Mouse (Mus musculus) small intestine, adult 2 months (tissue): ENCODE results near the gene Alyref. TPM values are rescaled to one million over a fixed set of nuclear protein-coding genes. Genes with fewer than 3 reads are reported as not detected.

Experiments
- H3K27ac ChIP-seq: fragments of 200-500 bp; 2 replicates; pipeline ENCODE4 v1.5.1; 2012; ENCODE audit warnings: low read depth, low read length, control low read depth, inconsistent platforms; ENCODE audit not compliant: insufficient read depth
- H3K27me3 ChIP-seq: fragments of 200-500 bp; 2 replicates; pipeline ENCODE4 v1.6.1; 2012; ENCODE audit warnings: mild to moderate bottlenecking, moderate library complexity, low read length, inconsistent platforms; ENCODE audit not compliant: control insufficient read depth, insufficient read depth
- H3K36me3 ChIP-seq: fragments of 200-500 bp; 2 replicates; pipeline ENCODE4 v1.6.1; 2012; ENCODE audit warnings: mild to moderate bottlenecking, low read length, control low read depth, inconsistent platforms; ENCODE audit not compliant: control insufficient read depth, insufficient read depth
- H3K4me1 ChIP-seq: fragments of 200-500 bp; 2 replicates; pipeline ENCODE4 v1.6.1; 2012; ENCODE audit warnings: low read length, inconsistent platforms, mixed read lengths; ENCODE audit not compliant: control insufficient read depth, insufficient read depth, insufficient read length
- H3K4me3 ChIP-seq: fragments of 200-500 bp; 2 replicates; pipeline ENCODE4 v1.5.1; 2012; ENCODE audit warnings: low read depth, mild to moderate bottlenecking, control low read depth, inconsistent platforms, low read length, moderate library complexity
- CTCF ChIP-seq: fragments of 200-500 bp; IDR thresholded peaks from 2 replicates; pipeline ENCODE4 v1.5.1; 2012; ENCODE audit warnings: low read depth, mild to moderate bottlenecking, control low read depth, inconsistent platforms, low read length, moderate library complexity, mixed read lengths; ENCODE audit not compliant: insufficient replicate concordance, insufficient read length; ENCODE audit errors: extremely low read depth
- POLR2A ChIP-seq: fragments of 200-500 bp; IDR thresholded peaks from 2 replicates; pipeline ENCODE4 v1.6.1; 2012; ENCODE audit warnings: low read depth, mild to moderate bottlenecking, control low read depth, inconsistent platforms, low read length, moderate library complexity
- WGBS: fragments of 180-500 bp; shearing (Covaris S2); methylation state at CpG from one replicate; pipeline ENCODE4 v1.1.7; 2018; 5-methylcytosine and 5-hydroxymethylcytosine counted together
- polyA plus RNA-seq: library from polyadenylated mRNA; depleted of rRNA; stranded (reverse); fragments of >200 nt; gene quantifications from 2 replicates; pipeline ENCODE4 v1.2.3, GENCODE M21; 2012

The Alyref gene
- polyA plus RNA-seq, 1 experiment: 24.0 TPM

DNA sequence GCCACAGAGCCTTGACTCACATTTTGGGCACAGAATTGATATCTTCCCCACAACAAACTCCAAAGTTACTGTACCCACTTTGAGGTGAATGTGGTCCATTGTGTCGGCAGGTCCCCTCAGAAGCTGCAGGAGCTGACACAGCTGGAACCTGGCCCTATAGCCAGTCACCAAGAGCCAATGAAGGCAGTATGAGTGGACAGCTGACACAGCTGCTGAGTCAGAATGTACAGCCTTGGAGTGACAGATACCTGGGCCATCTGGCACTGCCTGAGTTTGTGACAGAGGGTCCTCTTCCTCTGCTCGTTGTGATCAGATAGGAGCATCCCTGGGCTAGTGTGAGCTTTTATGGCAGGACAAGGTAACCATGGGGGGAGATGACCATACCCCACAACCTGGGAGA is 42.9 kb downstream of the Alyref start:
- peak overlapping the region; percentile 82 for H3K27ac ChIP-seq
- no peaks in the 10 kb centered on the region for H3K27me3 ChIP-seq
- peaks cover 4% of the 10 kb centered on the region for H3K36me3 ChIP-seq
- WGBS: 38% methylated on average over 2 of the region's 2 CpGs
- TF ChIP-seq CTCF: no peak
- no peak for TF ChIP-seq POLR2A
- H3K4me1 ChIP-seq: peaks cover 3% of the 10 kb centered on the region; the same call in 1 of the 2 replicates
- H3K4me3 ChIP-seq: no peak overlapping the region

DNA sequence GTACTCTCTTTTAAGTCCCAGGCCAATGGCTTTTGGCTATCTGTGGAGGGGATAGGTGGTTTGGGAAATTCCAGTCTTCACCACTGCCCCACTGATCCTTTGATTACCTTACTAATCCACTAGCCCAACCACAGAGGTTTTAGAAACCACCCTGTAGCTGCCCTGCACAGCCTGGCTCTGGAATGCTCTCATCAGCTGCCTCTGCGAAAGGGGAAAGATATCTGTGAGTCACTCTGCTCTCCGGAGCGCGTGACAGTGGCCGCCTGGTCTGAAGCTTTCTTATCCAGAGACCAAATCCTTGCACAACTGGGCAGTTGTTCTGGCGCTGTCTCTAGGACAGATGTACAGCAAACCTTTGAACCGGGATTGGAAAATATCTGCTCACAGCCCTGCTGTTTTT is 43.3 kb downstream of the Alyref start:
- H3K27ac ChIP-seq: peak overlapping the region; percentile 82
- H3K27me3 ChIP-seq: no peaks in the 10 kb centered on the region
- H3K36me3 ChIP-seq: peaks cover under 1% of the 10 kb centered on the region; the same call in 1 of the 2 replicates
- H3K4me1 ChIP-seq: peaks cover 7% of the 10 kb centered on the region; the same call in 1 of the 2 replicates
- WGBS: 31% methylated on average over 7 of the region's 7 CpGs
- H3K4me3 ChIP-seq: no peak overlapping the region
- no peak for TF ChIP-seq CTCF

DNA sequence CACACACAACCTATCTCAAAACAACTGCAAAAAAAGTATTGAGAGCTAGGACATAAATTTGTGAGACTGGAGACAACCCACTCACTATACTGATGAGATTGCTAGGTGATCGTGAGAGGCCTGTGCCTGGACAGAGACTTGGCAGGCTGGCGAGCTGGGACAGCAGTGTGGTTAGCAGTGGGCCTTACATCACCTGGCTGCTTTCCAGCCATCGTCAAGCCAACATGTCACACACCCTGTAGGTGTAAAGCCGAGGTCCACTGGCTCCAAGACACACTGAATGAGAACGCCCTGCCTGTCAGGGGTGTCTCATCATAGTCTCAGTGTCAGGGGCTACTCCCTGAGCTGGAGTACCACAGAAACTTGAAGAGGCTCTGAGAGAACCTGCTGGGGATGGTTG is 45.4 kb downstream of the Alyref start:
- Histone ChIP-seq H3K27ac (no peak overlapping the region), H3K27me3 (no peaks in the 10 kb centered on the region), H3K36me3 (no peaks in the 10 kb centered on the region), H3K4me1 (peaks cover 12% of the 10 kb centered on the region; the same call in 1 of the 2 replicates), H3K4me3 (no peak overlapping the region)
- TF ChIP-seq CTCF: no peak
- no peak for TF ChIP-seq POLR2A
- WGBS: 54% methylated on average over 5 of the region's 5 CpGs

DNA sequence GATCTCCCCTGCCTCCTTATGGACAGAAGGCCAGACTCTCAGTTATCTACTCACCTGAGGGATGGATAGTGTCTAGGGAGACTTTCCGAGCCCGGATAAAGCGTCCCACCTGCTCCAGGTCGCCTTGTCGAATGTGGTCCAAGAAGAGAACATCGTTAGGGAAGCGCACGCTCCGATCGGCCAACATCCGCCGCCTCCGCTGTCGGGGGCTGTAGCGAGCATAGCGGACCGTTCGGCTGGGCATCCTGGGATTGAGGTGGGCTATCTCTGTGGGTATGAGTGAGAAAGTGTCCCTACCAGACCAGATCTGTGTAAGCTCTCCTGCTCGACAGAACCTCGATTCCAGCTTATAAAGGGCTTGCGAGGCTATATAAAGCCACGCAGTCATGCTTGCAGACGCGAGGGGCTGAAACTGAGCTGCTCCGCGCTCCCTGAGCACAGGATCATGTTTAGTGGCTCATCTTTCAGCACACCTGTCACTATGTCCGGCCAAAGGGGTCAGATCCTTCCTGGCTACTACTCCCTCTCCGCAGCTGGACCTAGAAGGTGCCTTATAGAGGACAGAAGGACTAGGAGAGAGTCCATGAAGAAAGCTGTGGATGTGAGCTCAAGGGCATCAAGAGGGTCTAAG is 47.2 kb downstream of the Alyref start, which contains the start of gene Ppp1r27:
Gene Ppp1r27, minus strand, starts transcription at position 323 of the 631 bp plus-strand sequence.
- 96% methylated on average over 28 of the region's 28 CpGs for WGBS
- peak within 1 kb of the TSS; percentile 10; the same call in 1 of the 2 replicates for H3K27ac ChIP-seq
- TF ChIP-seq POLR2A (no peak), CTCF (no peak)
- H3K36me3 ChIP-seq: no peaks in the 10 kb centered on the region
- no peaks in the 10 kb centered on the region for H3K27me3 ChIP-seq
- H3K4me1 ChIP-seq: peaks cover 27% of the 10 kb centered on the region; the same call in 1 of the 2 replicates
- H3K4me3 ChIP-seq: peak within 1 kb of the TSS; percentile 74

DNA sequence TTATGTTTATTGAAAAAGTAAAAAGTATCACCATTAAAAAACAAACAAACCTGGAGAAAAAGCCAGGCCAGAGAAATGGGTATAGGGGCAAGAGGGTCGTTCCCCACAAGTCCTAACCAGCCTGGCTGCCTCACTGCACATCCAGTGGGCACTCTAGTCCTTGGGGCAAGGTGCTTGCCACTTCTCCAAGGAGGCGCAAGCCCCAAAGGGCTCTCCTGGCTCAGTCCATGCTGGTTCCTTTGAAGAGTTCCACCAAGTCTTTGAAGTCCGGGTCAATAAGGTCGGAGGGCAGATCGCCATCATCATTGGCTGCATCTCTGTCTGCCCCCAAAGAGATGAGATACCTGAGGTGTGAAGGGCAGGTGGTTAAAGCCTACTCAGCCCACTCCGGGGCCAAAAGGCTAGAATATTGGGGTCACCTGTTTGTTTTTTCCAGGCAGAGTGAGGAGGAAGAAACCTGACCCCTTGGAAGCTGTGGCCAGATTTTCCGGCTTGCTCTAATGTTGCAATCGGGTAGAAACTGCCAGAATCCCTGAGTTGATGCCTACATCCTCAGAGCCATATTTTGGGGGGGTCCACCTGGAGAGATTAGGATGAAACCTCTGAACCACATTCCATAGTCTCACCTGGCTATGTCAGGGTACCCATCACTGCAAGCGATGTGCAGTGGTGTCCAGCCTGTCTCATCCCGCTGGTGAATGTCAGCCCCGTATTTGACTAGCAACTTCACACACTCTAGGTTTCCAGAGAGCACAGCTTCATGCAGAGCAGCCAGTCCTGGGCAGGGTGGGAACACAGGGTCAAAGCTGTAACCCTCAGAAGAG is 48.0 kb downstream of the Alyref start:
- H3K27me3 ChIP-seq: no peaks in the 10 kb centered on the region
- H3K27ac ChIP-seq: peak overlapping the region; percentile 10; the same call in 1 of the 2 replicates
- H3K4me3 ChIP-seq: peak overlapping the region; percentile 74
- TF ChIP-seq CTCF: no peak
- no peak for TF ChIP-seq POLR2A
- H3K4me1 ChIP-seq: peaks cover 28% of the 10 kb centered on the region; the same call in 1 of the 2 replicates
- no peaks in the 10 kb centered on the region for H3K36me3 ChIP-seq
- 56% methylated on average over 11 of the region's 11 CpGs for WGBS

DNA sequence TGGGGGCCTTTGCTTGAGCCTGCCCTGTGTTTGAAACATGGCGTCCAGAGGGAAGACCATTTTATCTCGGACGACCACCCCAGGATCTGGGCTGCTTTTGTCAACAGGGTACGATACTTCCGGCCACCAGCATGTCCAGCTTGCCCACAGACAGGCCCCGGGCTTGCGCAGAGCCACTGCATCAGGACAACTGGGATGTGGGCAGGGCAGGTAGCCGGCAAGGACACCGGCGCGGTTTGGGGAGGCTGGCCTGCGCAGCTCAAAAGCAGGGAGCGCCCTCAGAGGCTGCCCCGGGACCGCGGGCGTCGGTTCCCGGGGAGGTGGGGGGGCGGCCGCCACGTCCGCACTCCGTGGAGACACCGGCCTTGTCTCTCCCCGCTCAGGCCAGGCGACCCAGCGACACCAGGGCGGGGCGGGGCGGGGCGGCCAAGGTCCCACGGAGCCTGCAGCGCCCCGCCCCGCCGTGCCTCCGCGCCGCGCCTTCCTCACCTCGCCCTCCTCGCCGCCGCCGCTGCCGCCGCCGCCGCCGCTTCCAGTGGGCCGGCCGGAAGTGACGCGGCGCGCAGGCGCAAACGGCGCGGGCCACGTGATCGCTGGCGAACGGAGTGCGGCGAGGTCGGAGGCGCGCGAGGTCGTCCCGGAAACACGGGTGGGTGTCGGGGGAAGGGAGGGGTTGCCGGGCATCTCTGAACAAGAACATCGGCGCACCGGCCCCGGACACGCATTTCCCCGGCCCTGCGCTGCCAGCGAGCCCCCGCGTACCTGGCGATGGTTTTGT is 48.8 kb downstream of the Alyref start, which contains the start of gene Mcrip1:
Gene Mcrip1, minus strand, starts transcription at position 560 of the 778 bp plus-strand sequence.
- H3K4me1 ChIP-seq: peaks cover 25% of the 10 kb centered on the region; the same call in 1 of the 2 replicates
- peak within 1 kb of the TSS; percentile 94 for H3K27ac ChIP-seq
- WGBS: 1% methylated on average over 84 of the region's 87 CpGs
- no peaks in the 10 kb centered on the region for H3K36me3 ChIP-seq
- no peak for TF ChIP-seq CTCF
- TF ChIP-seq POLR2A: peak; percentile 66
- H3K27me3 ChIP-seq: no peaks in the 10 kb centered on the region
- peak within 1 kb of the TSS; percentile 74 for H3K4me3 ChIP-seq
